Mouse (Mus musculus): ENCODE results near the gene Cebpe.

- no peak for TF ChIP-seq POLR2A (IDR thresholded peaks at IDR 0.05; ENCODE audit: borderline replicate concordance, extremely low read depth, low read depth, low read length)
- TF ChIP-seq CTCF (IDR thresholded peaks at IDR 0.05; ENCODE audit: insufficient read depth, low read length) = no peak
These were observed 39.8 kb upstream of the Cebpe start for GRCm38 (mm10) chr14:54751768-54752167.
